Mouse (Mus musculus) cerebellum, adult 11 months (tissue): ENCODE results near the gene Dpysl5.

Experiments used
- DNase-seq: peaks from one replicate; pipeline ENCODE4 v3.0.0; 2022

The Dpysl5 gene

DNA sequence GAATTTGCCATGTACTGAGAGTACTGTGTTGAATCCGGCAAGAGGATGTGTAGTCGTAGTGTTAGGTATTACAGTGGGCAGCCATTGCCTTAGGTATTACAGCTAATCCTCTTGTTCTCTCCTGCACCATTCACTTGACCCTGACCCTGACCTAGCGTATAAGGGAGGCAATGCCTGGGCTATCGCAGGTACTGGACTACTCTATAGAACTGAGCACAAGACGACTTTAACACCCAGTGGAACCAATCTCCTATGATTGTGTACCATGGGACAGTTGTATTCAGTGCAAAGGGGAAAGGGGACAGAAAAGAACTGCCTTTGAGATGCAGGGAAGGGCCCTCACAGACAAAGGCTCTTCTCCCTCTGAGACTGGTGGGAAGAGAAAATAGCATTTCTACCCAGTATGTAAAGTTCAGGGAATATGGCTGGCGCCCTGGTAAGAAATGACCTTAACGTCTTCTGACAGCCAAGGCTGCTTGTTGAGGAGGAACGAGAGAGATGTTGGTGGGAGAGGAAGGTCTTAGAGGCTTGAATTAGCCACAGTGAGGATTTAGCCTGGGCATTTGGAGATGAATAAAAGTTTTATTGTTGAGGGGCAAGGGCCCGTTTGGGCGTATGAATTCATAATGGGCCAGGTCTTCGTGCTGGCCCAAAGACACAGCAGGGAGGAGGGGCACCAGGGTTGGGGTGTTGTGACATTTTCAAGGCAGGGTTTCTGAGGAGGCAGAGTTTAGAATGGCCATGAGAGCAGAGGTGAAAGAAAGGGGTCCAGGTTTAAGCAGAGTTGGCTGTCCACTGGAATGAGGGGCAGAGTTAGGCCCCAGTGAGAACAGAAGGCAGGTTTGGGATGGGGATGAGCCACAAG lies 113.0 kb downstream of the Dpysl5 start:
- no peak for DNase-seq

- no peak for DNase-seq
Observed at GRCm38 (mm10) chr5:30825166-30825565, 113.8 kb downstream of the Dpysl5 start.

DNA sequence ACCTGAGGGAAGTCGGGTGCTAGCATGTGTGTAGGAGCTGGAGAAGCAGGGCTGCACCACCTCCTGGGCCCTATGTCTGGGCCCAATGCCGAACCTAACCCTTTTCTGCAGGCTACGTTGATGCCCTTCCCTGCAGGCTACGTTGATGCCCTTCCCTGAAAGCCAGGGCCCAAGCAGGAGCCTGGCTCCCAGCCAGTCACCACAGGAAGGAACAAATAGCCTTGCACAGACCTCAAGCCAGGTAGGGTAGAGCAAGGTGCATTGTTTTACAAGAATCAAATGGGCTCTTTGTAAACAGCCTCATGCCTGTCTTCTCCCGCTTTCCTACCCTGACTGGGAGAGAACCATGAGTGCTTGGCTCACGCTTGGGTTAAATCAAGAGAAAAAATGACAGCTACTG lies 114.5 kb downstream of the Dpysl5 start:
- peak; percentile 69 for DNase-seq

- no peak for DNase-seq
Observed at GRCm38 (mm10) chr5:30833416-30833815, 122.1 kb downstream of the Dpysl5 start.

GRCm38 (mm10) chr5:30839731-30840130 lies 128.4 kb downstream of the Dpysl5 start:
- no peak for DNase-seq

DNA sequence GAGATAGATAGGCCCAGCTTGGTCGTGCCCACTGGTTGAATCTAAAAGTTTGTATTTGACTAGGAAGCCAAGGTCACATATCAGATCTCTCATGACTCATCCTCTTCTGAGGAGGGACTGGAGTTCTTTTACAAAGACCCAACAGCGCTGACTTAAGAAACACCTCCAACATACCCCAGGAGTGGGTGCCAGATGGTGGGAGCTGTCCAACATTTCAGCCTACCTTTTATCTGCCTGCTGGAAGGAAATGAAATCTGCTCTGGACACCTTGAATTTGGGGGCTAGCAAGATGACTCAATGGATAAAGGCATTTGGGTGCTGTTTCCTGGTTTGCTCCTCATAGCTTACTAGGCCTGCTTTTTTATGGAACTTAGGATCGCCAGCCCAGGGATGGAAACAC lies 130.5 kb downstream of the Dpysl5 start:
- DNase-seq: no peak
